ENCODE assay signal across 11 mouse cellular contexts in the genomic region with DNA sequence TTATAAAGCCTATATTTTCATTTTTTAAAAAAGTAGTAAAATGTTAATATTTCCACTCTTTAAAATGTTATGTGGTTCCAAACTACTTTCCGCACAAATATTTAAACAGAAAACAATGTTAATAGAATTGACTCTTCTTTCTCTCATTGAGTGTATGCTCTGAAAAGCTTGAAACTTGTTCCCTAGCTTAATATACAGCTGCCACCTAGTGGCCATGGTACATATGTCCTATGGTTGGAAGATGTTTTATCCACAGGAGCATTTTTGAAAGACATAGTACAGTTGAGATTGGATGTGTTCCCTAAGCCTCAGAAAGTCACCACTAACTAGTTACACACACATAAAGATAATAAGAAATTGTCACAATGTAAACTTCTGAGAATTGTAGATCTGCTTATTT. TPM values are rescaled to one million over a fixed set of nuclear protein-coding genes. Genes with fewer than 3 reads are reported as not detected.
A peak's percentile ranks its signal among the peaks of the same experiment; 100 is the strongest.
DNase-seq lines count a peak whose midpoint lies in the region; TF ChIP-seq lines count a peak whose summit lies in the region.
"Had no signal": no experiment of that assay in that cellular context is flagged by ENCODE, and none has a peak within 500 bp of the region (broad histone marks: within the 10 kb centered on the region; RNA-seq: fewer than 3 reads in every experiment).

No protein-coding gene starts in this region.

- intact Hi-C loops in left cerebral cortex, postnatal 14 days (cut with DNase I): no loop called here

- no peaks in the 10 kb centered on the region for H3K9me3 ChIP-seq in ES-E14 (ENCODE audit: control insufficient read depth, insufficient read depth, low read depth, low read length)
- H3K9me3 ChIP-seq in embryonic facial prominence, embryonic 10.5 days: no peaks in the 10 kb centered on the region

- in situ Hi-C loops in ES-E14 (cut with MboI; ENCODE audit: low sequenced_read_pairs in 2 of 2, unreplicated experiment in 2 of 2): no loop called here

- peak; percentile 19; the same call in 1 of the 2 replicates for TF ChIP-seq CTCF in cerebellum, adult 2 months (IDR thresholded peaks at IDR 0.05; ENCODE audit: borderline replicate concordance, insufficient read depth, low read depth, low read length)
- TF ChIP-seq CTCF in lung, adult 2 months (IDR thresholded peaks at IDR 0.05; ENCODE audit: insufficient read depth, low read length): 0 out of 2 replicates have a peak, but pooled peaks have one; percentile 2

- TF ChIP-seq POLR2A in cerebellum, adult 2 months (IDR thresholded peaks at IDR 0.05; ENCODE audit: borderline replicate concordance, insufficient read depth, low read length): no peak
- no peak for TF ChIP-seq POLR2A in lung, adult 2 months (IDR thresholded peaks at IDR 0.05; ENCODE audit: borderline replicate concordance, extremely low read depth, low read depth, low read length)

- H3K27ac ChIP-seq in cerebellum, adult 2 months (ENCODE audit: insufficient read depth, low read length): no peak overlapping the region
- H3K27ac ChIP-seq in ES-E14 (ENCODE audit: insufficient read depth, low read depth, low read length, poor library complexity, severe bottlenecking): no peak overlapping the region
- H3K27ac ChIP-seq in embryonic facial prominence, embryonic 10.5 days (replicated peaks): no peak overlapping the region
- H3K27ac ChIP-seq: macrophage had no signal

- peak in 1 of 2 experiments; percentile 31 for DNase-seq in cerebellum, adult 2 months
- DNase-seq in cerebellum, adult 11-12 months: no peak
- peak; percentile 48 for DNase-seq in left cerebral cortex, postnatal 14 days (ENCODE audit: low spot score in 2 of 2)
- no peak for DNase-seq in left cerebral cortex, adult 11 months (ENCODE audit: low spot score)
- DNase-seq in ES-E14 (ENCODE audit: low read depth, low spot score): peak; percentile 31
- peak; percentile 35 for DNase-seq in embryonic facial prominence, embryonic 10.5 days (ENCODE audit: low spot score)
- no peak for DNase-seq in lung, adult 2 months
- no peak for DNase-seq in spleen, postnatal 4 days (ENCODE audit: low spot score in 2 of 2)

- no peaks in the 10 kb centered on the region for H3K27me3 ChIP-seq in cerebellum, adult 2 months (ENCODE audit: control insufficient read depth, insufficient read depth, low read length)
- no peaks in the 10 kb centered on the region for H3K27me3 ChIP-seq in embryonic facial prominence, embryonic 10.5 days (replicated peaks; ENCODE audit: low read depth, poor library complexity, severe bottlenecking)

- H3K4me3 ChIP-seq in cerebellum, adult 2 months (replicated peaks; ENCODE audit: insufficient read depth, low read depth, low read length): no peak overlapping the region
- H3K4me3 ChIP-seq in ES-E14 (ENCODE audit: insufficient read depth in 1 of 2, low read depth in 1 of 2, low read length in 2 of 2, poor library complexity in 1 of 2, severe bottlenecking in 1 of 2): no peak overlapping the region
- no peak overlapping the region for H3K4me3 ChIP-seq in embryonic facial prominence, embryonic 10.5 days
- no peak overlapping the region for H3K4me3 ChIP-seq in lung, adult 2 months (replicated peaks; ENCODE audit: extremely low read depth, low read depth, low read length)

- H3K4me1 ChIP-seq in cerebellum, adult 2 months (ENCODE audit: control insufficient read depth, insufficient read depth, low read length): no peaks in the 10 kb centered on the region
- no peaks in the 10 kb centered on the region for H3K4me1 ChIP-seq in ES-E14 (ENCODE audit: control insufficient read depth in 2 of 2, insufficient read depth in 2 of 2, low read length in 2 of 2, poor library complexity in 1 of 2)
- 0 out of 2 replicates have a peak, but pooled peaks cover 3% of the 10 kb centered on the region for H3K4me1 ChIP-seq in embryonic facial prominence, embryonic 10.5 days
- no peaks in the 10 kb centered on the region for H3K4me1 ChIP-seq in lung, adult 2 months (ENCODE audit: control insufficient read depth, insufficient read depth, low read length)

- H3K36me3 ChIP-seq in ES-E14 (ENCODE audit: control insufficient read depth, insufficient read depth, low read length, poor library complexity, severe bottlenecking): no peaks in the 10 kb centered on the region
- no peaks in the 10 kb centered on the region for H3K36me3 ChIP-seq in embryonic facial prominence, embryonic 10.5 days (replicated peaks)

- 51% methylated on average over 1 of the region's 1 CpGs for WGBS in cerebellum, adult 2 months
- WGBS in embryonic facial prominence, embryonic 10.5 days: 55% methylated on average over 1 of the region's 1 CpGs
- 42% methylated on average over 1 of the region's 1 CpGs for WGBS in lung, adult 2 months

- H3K9ac ChIP-seq in ES-E14 (ENCODE audit: insufficient read depth, low read depth, low read length, poor library complexity, severe bottlenecking): no peak overlapping the region

TF ChIP-seq in ES-E14, 5 proteins besides CTCF, POLR2A, EP300 and RAD21:
- TF ChIP-seq ZC3H11A (IDR thresholded peaks at IDR 0.05; ENCODE audit: borderline replicate concordance, low read depth, low read length) (peak; percentile 45; the same call in 1 of the 2 replicates), HCFC1 (IDR thresholded peaks at IDR 0.05; ENCODE audit: borderline replicate concordance, insufficient read depth, low read length) (no peak), MAFK (IDR thresholded peaks at IDR 0.05; ENCODE audit: insufficient read depth, low read depth, low read length) (no peak), ZNF384 (IDR thresholded peaks at IDR 0.05; ENCODE audit: low read depth, low read length) (no peak), CHD2 (IDR thresholded peaks at IDR 0.05; ENCODE audit: low read depth, low read length) (no peak)

RNA-seq across cellular contexts. Expression of a gene that starts 11.7 kb away (rescaled TPM):
- polyA plus RNA-seq in cerebellum, adult 2 months (2012; rRNA removed): not detected in 2 replicates
- total RNA-seq in left cerebral cortex, postnatal 14 days (2021): not detected
- total RNA-seq in ES-E14 (2012; rRNA removed): not detected in 2 replicates
- polyA plus RNA-seq in embryonic facial prominence, embryonic 10.5 days (2016; fragmentation: Nextera tagmentation; extraction: Ambion mirVana): not detected in 2 replicates
- polyA plus RNA-seq in lung, adult 2 months (2012; rRNA removed): not detected in 2 replicates
- polyA plus RNA-seq: macrophage had no signal

RNA-seq across cellular contexts. Expression of a gene that starts 22.0 kb away (rescaled TPM):
- not detected in 2 replicates for polyA plus RNA-seq in cerebellum, adult 2 months (2012; rRNA removed)
- under 1 TPM in 1 of 2 experiments, not detected in 1; 0.23 TPM for total RNA-seq in left cerebral cortex, postnatal 14 days (2021)
- not detected in 2 replicates for total RNA-seq in ES-E14 (2012; rRNA removed)
- not detected in 2 replicates for polyA plus RNA-seq in embryonic facial prominence, embryonic 10.5 days (2016; fragmentation: Nextera tagmentation; extraction: Ambion mirVana)
- not detected in 2 replicates for polyA plus RNA-seq in lung, adult 2 months (2012; rRNA removed)
- polyA plus RNA-seq: gonadal fat pad, adult 2 months; macrophage; testis, adult 2 months had no signal

Comparison
In these comparisons a context has a peak if more than half of its experiments do, and no peak if none do; other contexts are left out.
1. DNase-seq: peak in left cerebral cortex, postnatal 14 days (2 of 2), ES-E14 (single experiment) and embryonic facial prominence, embryonic 10.5 days (single experiment); none in cerebellum, adult 11-12 months (single experiment), left cerebral cortex, adult 11 months (single experiment), lung, adult 2 months (single experiment) and spleen, postnatal 4 days (0 of 2).